Mouse (Mus musculus) kidney, embryonic 15.5 days (tissue): ENCODE data around the gene Sf3b4. TPM values are rescaled to one million over a fixed set of nuclear protein-coding genes. Genes with fewer than 3 reads are reported as not detected.

Experiments used
- ATAC-seq: fragments of 200-750 bp; cut with Nextera tagmentation; replicated peaks from 2 replicates; pipeline ENCODE4 v1.8.0; 2017; ENCODE audit warnings: moderate TSS enrichment; ENCODE audit not compliant: low FRiP score
- H3K27ac ChIP-seq: fragments of 300-500 bp; sonication (generic); 2 replicates; pipeline ENCODE4 v1.5.1; 2015; ENCODE audit warnings: mild to moderate bottlenecking, inconsistent platforms
- H3K27me3 ChIP-seq: fragments of 300-500 bp; sonication (generic); 2 replicates; pipeline ENCODE4 v1.6.1; 2015; ENCODE audit warnings: inconsistent platforms
- H3K36me3 ChIP-seq: fragments of 300-500 bp; sonication (generic); 2 replicates; pipeline ENCODE4 v1.6.1; 2015; ENCODE audit warnings: inconsistent platforms
- H3K4me1 ChIP-seq: fragments of 300-500 bp; sonication (generic); 2 replicates; pipeline ENCODE4 v1.6.1; 2015; ENCODE audit warnings: inconsistent platforms
- H3K4me2 ChIP-seq: fragments of 300-500 bp; sonication (generic); 2 replicates; pipeline ENCODE4 v1.6.1; 2015; ENCODE audit warnings: moderate library complexity, mild to moderate bottlenecking, inconsistent platforms
- H3K4me3 ChIP-seq: fragments of 300-500 bp; sonication (generic); replicated peaks from 2 replicates; pipeline ENCODE4 v1.5.1; 2015; ENCODE audit warnings: mild to moderate bottlenecking, inconsistent platforms
- H3K9ac ChIP-seq: fragments of 300-500 bp; sonication (generic); 2 replicates; pipeline ENCODE4 v1.6.1; 2015; ENCODE audit warnings: mild to moderate bottlenecking, inconsistent platforms
- H3K9me3 ChIP-seq: fragments of 300-500 bp; sonication (generic); replicated peaks from 2 replicates; pipeline ENCODE4 v1.6.1; 2016; ENCODE audit warnings: inconsistent platforms
- WGBS: fragments of 180-500 bp; shearing (Covaris S2); methylation state at CpG from one replicate; pipeline ENCODE4 v1.1.7; 2015; ENCODE audit warnings: mixed read lengths; 5-methylcytosine and 5-hydroxymethylcytosine counted together
- microRNA-seq: library from miRNA; unstranded; fragments of <30 nt; microRNA quantifications from one replicate; pipeline ENCODE4, GENCODE M21; 2016
- polyA plus RNA-seq: library from polyadenylated mRNA; unstranded; fragments of >200 nt; fragmentation: Nextera tagmentation; extraction: Ambion mirVana; gene quantifications from 2 replicates; pipeline ENCODE4 v1.2.1, GENCODE M21; 2015

The Sf3b4 gene
- polyA plus RNA-seq, 1 experiment from 2014 or later: 193 TPM

- peaks cover 51% of the 10 kb centered on the region for H3K4me1 ChIP-seq
- no peak for ATAC-seq
- H3K27ac ChIP-seq: peak overlapping the region; percentile 39
- no peaks in the 10 kb centered on the region for H3K9me3 ChIP-seq
- no peak overlapping the region for H3K9ac ChIP-seq
- 18% methylated on average over 2 of the region's 2 CpGs for WGBS
- no peaks in the 10 kb centered on the region for H3K36me3 ChIP-seq
- H3K27me3 ChIP-seq: no peaks in the 10 kb centered on the region
- H3K4me3 ChIP-seq: no peak overlapping the region
- H3K4me2 ChIP-seq: peak overlapping the region; percentile 11; the same call in 1 of the 2 replicates
Measured at GRCm38 (mm10) chr3:96225421-96225820, 53.3 kb downstream of the Sf3b4 start.

Small RNA genes lying within 50 kb of the gene (microRNA-seq; reads per million reads assigned to microRNA genes)
- 0.44 reads per million for gene Gm44492

Other genes starting within 250 kb of the Sf3b4 start
- gene Anp32e, start 243.1 kb upstream of the Sf3b4 start, polyA plus RNA-seq: 247 and 264 TPM in 2 replicates
- gene Plekho1, start 176.3 kb upstream of the Sf3b4 start, polyA plus RNA-seq: 43.5 and 44.2 TPM in 2 replicates
- 39.0 and 39.1 TPM in 2 replicates for gene Vps45, start 113.9 kb upstream of the Sf3b4 start, polyA plus RNA-seq
- 21.0 and 22.0 TPM in 2 replicates for gene Otud7b, start 67.8 kb upstream of the Sf3b4 start, polyA plus RNA-seq
- 24.6 and 29.7 TPM in 2 replicates for gene Mtmr11, start 10.3 kb upstream of the Sf3b4 start, polyA plus RNA-seq
- gene Sv2a, start 8.8 kb downstream of the Sf3b4 start, polyA plus RNA-seq: 3.0 and 4.9 TPM in 2 replicates
- gene Bola1, start 47.4 kb downstream of the Sf3b4 start, polyA plus RNA-seq: 55.2 and 59.4 TPM in 2 replicates
- 0.86 and 0.90 TPM in 2 replicates for gene Hist2h2ab, start 47.5 kb downstream of the Sf3b4 start, polyA plus RNA-seq
- gene Hist2h2ac, start 48.5 kb downstream of the Sf3b4 start, polyA plus RNA-seq: 10.8 and 11.3 TPM in 2 replicates
- gene Hist2h2be, start 48.8 kb downstream of the Sf3b4 start, polyA plus RNA-seq: 12.2 and 12.6 TPM in 2 replicates
- 7.9 TPM in 2 replicates for gene Hist2h3c2, start 66.8 kb downstream of the Sf3b4 start, polyA plus RNA-seq
- gene Hist2h2aa2, start 67.9 kb downstream of the Sf3b4 start, polyA plus RNA-seq: 42.2 and 50.0 TPM in 2 replicates
- gene Hist2h2aa1, start 73.2 kb downstream of the Sf3b4 start, polyA plus RNA-seq: 28.0 and 29.7 TPM in 2 replicates
- gene Hist2h3c1, start 74.4 kb downstream of the Sf3b4 start, polyA plus RNA-seq: 0.55 and 1.2 TPM in 2 replicates
- 11.6 and 14.3 TPM in 2 replicates for gene Hist2h4, start 91.0 kb downstream of the Sf3b4 start, polyA plus RNA-seq
- gene Hist2h3b, start 96.3 kb downstream of the Sf3b4 start, polyA plus RNA-seq: 59.3 and 75.1 TPM in 2 replicates
- 12.8 and 17.8 TPM in 2 replicates for gene Hist2h2bb, start 97.4 kb downstream of the Sf3b4 start, polyA plus RNA-seq
- gene Fcgr1, start 121.6 kb downstream of the Sf3b4 start, polyA plus RNA-seq: 1.7 TPM in 2 replicates